Mouse (Mus musculus) heart, embryonic 11.5 days (tissue): ENCODE measurements at regions not wholly inside any gene's neighbourhood (a gene's known extent, or its start where the extent isn't known, plus 50 kb on each side); places are given as distances from the start of the nearest gene placed in this dataset.

Source experiments
- ATAC-seq: fragments of 200-750 bp; cut with Nextera tagmentation; replicated peaks from 2 replicates; pipeline ENCODE4 v1.8.0; 2017; ENCODE audit warnings: moderate library complexity; ENCODE audit not compliant: insufficient number of reproducible peaks, low FRiP score, low TSS enrichment
- H3K27ac ChIP-seq: fragments of 300-500 bp; sonication (generic); 2 replicates; pipeline ENCODE4 v1.5.1; 2014; ENCODE audit warnings: mild to moderate bottlenecking, low read depth, low read length
- H3K27me3 ChIP-seq: fragments of 300-500 bp; sonication (generic); 2 replicates; pipeline ENCODE4 v1.6.1; 2014; ENCODE audit warnings: mild to moderate bottlenecking, low read length, mixed read lengths; ENCODE audit not compliant: control insufficient read depth, insufficient read depth
- H3K36me3 ChIP-seq: fragments of 300-500 bp; sonication (generic); 2 replicates; pipeline ENCODE4 v1.6.1; 2014; ENCODE audit warnings: mild to moderate bottlenecking, low read length, moderate library complexity, mixed read lengths; ENCODE audit not compliant: control insufficient read depth, insufficient read depth
- H3K4me1 ChIP-seq: fragments of 300-500 bp; sonication (generic); 2 replicates; pipeline ENCODE4 v1.6.1; 2014; ENCODE audit warnings: low read length; ENCODE audit not compliant: control insufficient read depth, insufficient read depth
- H3K4me2 ChIP-seq: fragments of 300-500 bp; sonication (generic); 2 replicates; pipeline ENCODE4 v1.6.1; 2014; ENCODE audit warnings: mild to moderate bottlenecking, moderate library complexity
- H3K4me3 ChIP-seq: fragments of 300-500 bp; sonication (generic); 2 replicates; pipeline ENCODE4 v1.5.1; 2014; ENCODE audit warnings: low read depth, low read length
- H3K9ac ChIP-seq: fragments of 300-500 bp; sonication (generic); 2 replicates; pipeline ENCODE4 v1.6.1; 2014; ENCODE audit warnings: mild to moderate bottlenecking, low read depth, low read length, moderate library complexity
- H3K9me3 ChIP-seq: fragments of 300-500 bp; sonication (generic); replicated peaks from 2 replicates; pipeline ENCODE4 v1.6.1; 2016; ENCODE audit warnings: low read length; ENCODE audit not compliant: control insufficient read depth
- WGBS: fragments of 180-500 bp; shearing (Covaris S2); extraction: QIAGEN DNeasy Blood & Tissue Kit; methylation state at CpG from one replicate; pipeline ENCODE4 v1.1.7; 2014; ENCODE audit not compliant: insufficient replicate concordance; 5-methylcytosine and 5-hydroxymethylcytosine counted together

- ATAC-seq: no peak
- Histone ChIP-seq H3K4me2 (no peak overlapping the region), H3K27ac (no peak overlapping the region), H3K9ac (no peak overlapping the region), H3K4me1 (no peaks in the 10 kb centered on the region), H3K9me3 (no peaks in the 10 kb centered on the region), H3K36me3 (no peaks in the 10 kb centered on the region), H3K27me3 (no peaks in the 10 kb centered on the region), H3K4me3 (no peak overlapping the region)
- WGBS: 68% methylated on average over 7 of the region's 7 CpGs
These were observed 128.1 kb downstream of the Pja2 start for GRCm38 (mm10) chr17:64203611-64204010.

GRCm38 (mm10) chr17:64202248-64202647 is 129.5 kb downstream of the Pja2 start:
- ATAC-seq: no peak
- H3K36me3 ChIP-seq: no peaks in the 10 kb centered on the region
- no peaks in the 10 kb centered on the region for H3K9me3 ChIP-seq

GRCm38 (mm10) chr17:64201609-64202008 is 130.1 kb downstream of the Pja2 start:
- Histone ChIP-seq H3K9me3 (no peaks in the 10 kb centered on the region), H3K4me2 (no peak overlapping the region), H3K4me3 (no peak overlapping the region), H3K4me1 (no peaks in the 10 kb centered on the region), H3K9ac (no peak overlapping the region), H3K36me3 (no peaks in the 10 kb centered on the region), H3K27me3 (no peaks in the 10 kb centered on the region), H3K27ac (no peak overlapping the region)
- no peak for ATAC-seq
- WGBS: 89% methylated on average over 5 of the region's 5 CpGs

More at GRCm38 (mm10) chr17:64202248-64202647, 129.5 kb downstream of the Pja2 start:
- Histone ChIP-seq H3K4me1 (no peaks in the 10 kb centered on the region), H3K4me2 (no peak overlapping the region), H3K27ac (no peak overlapping the region), H3K9ac (no peak overlapping the region), H3K4me3 (no peak overlapping the region), H3K27me3 (no peaks in the 10 kb centered on the region)
- 82% methylated on average over 6 of the region's 6 CpGs for WGBS

- no peak for ATAC-seq
These were observed 131.4 kb downstream of the Pja2 start for GRCm38 (mm10) chr17:64200092-64200877.

GRCm38 (mm10) chr17:64199241-64199933 is 132.3 kb downstream of the Pja2 start:
- Histone ChIP-seq H3K36me3 (no peaks in the 10 kb centered on the region), H3K9ac (no peak overlapping the region), H3K4me3 (no peak overlapping the region), H3K9me3 (no peaks in the 10 kb centered on the region), H3K4me2 (no peak overlapping the region), H3K4me1 (no peaks in the 10 kb centered on the region), H3K27ac (no peak overlapping the region), H3K27me3 (no peaks in the 10 kb centered on the region)
- no peak for ATAC-seq
- 83% methylated on average over 10 of the region's 10 CpGs for WGBS

More at GRCm38 (mm10) chr17:64200092-64200877, 131.4 kb downstream of the Pja2 start:
- no peak overlapping the region for H3K9ac ChIP-seq
- H3K27me3 ChIP-seq: no peaks in the 10 kb centered on the region
- no peak overlapping the region for H3K4me3 ChIP-seq
- WGBS: 66% methylated on average over 14 of the region's 14 CpGs
- H3K36me3 ChIP-seq: no peaks in the 10 kb centered on the region
- no peak overlapping the region for H3K27ac ChIP-seq
- no peak overlapping the region for H3K4me2 ChIP-seq
- no peaks in the 10 kb centered on the region for H3K4me1 ChIP-seq
- no peaks in the 10 kb centered on the region for H3K9me3 ChIP-seq

GRCm38 (mm10) chr17:64196437-64196836 is 135.3 kb downstream of the Pja2 start:
- Histone ChIP-seq H3K36me3 (no peaks in the 10 kb centered on the region), H3K27me3 (no peaks in the 10 kb centered on the region), H3K4me2 (no peak overlapping the region), H3K4me3 (no peak overlapping the region), H3K4me1 (no peaks in the 10 kb centered on the region), H3K9ac (no peak overlapping the region), H3K27ac (no peak overlapping the region), H3K9me3 (no peaks in the 10 kb centered on the region)
- 76% methylated on average over 10 of the region's 10 CpGs for WGBS
- ATAC-seq: no peak

GRCm38 (mm10) chr17:64193055-64193454 is 138.7 kb downstream of the Pja2 start:
- no peak overlapping the region for H3K4me3 ChIP-seq
- WGBS: 75% methylated on average over 6 of the region's 6 CpGs
- no peak overlapping the region for H3K4me2 ChIP-seq
- H3K27ac ChIP-seq: no peak overlapping the region
- no peak overlapping the region for H3K9ac ChIP-seq
- ATAC-seq: no peak
- H3K9me3 ChIP-seq: no peaks in the 10 kb centered on the region
- no peaks in the 10 kb centered on the region for H3K4me1 ChIP-seq
- no peaks in the 10 kb centered on the region for H3K27me3 ChIP-seq
- no peaks in the 10 kb centered on the region for H3K36me3 ChIP-seq
